Mouse (Mus musculus) megakaryocyte, embryonic 14.5 days (primary cell): ENCODE data around the gene Lypd4.

Source experiments
- FLI1 ChIP-seq: IDR thresholded peaks from 2 replicates; pipeline ENCODE4 v1.6.1; 2012; ENCODE audit warnings: low read length, inconsistent platforms, mixed read lengths
- GATA1 ChIP-seq: IDR thresholded peaks from 3 replicates; pipeline ENCODE4 v1.6.1; 2012; ENCODE audit warnings: mixed read lengths, low read length, inconsistent platforms, borderline replicate concordance

DNA sequence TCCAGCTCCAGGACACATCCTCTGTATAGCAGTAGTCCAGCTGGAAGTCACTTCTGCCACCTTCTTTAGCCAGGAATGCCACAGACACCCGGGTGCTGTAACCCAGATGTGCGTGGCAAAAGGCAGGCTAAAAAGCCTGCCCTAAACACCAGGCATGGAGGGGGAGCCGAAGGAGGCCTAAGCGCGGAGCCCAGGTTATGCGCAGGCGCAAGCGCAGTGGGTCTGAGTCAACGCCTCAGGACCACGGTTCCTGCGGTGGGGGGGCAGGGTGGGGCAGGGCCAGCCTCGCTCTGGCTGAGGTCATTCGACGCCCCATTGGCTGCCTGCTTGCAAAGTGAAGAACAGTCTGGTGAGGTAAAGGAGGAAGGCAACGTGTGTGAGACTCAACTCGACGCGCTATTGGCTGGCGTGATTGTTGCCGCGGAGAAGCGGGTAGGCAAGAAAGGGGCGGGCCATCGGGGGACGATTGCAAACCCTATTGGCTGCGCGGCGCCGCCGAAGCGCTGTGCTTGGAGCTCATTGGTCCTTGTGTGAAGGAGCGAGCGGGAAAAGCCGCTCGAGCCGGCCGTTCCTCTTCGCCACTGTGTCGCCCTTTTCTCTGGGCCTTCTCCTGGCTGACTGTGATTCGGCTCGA lies at the start of gene Lypd4, which contains the start of gene Dmrtc2:
- no peak for TF ChIP-seq GATA1
- TF ChIP-seq FLI1, result no peak
